Mouse (Mus musculus): ENCODE results near the gene Ube2l6. TPM values are rescaled to one million over a fixed set of nuclear protein-coding genes. Genes with fewer than 3 reads are reported as not detected.

The Ube2l6 gene
- total and polyA plus RNA-seq, 3 experiments = 2.0 to 8.5 (median 4.1) TPM

DNA sequence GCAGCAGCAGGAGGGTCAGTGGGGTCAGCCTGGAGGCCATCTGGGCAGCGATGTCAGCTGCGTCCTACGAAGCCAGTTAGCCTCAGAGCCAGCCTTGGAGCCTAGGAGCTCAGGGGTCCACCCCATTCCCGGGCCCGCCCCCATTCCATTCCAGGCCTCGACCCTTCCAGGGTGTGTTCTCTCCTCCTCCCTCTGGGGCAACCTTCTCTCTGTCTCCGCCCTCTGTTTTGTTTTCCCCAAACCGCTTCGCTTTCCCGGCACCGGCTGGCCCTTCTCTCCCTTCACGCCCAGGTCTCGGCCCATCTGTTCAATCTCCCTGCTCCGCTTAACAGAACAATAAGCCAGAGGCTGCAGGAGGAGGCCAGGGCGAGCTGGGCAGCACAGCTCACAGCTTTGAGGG, 23.9 kb upstream of the Ube2l6 start:
- DNase-seq (ENCODE audit: extremely low read depth) = no peak
- in situ Hi-C loops (cut with MboI; ENCODE audit: low pct_ligation_motif_present, low pct_unique_long_range_greater_than_20kb, low sequenced_read_pairs) (no loop called here), dilution Hi-C loops (cut with MboI; ENCODE audit: extremely low pct_ligation_motif_present, extremely low pct_unique_long_range_greater_than_20kb, low sequenced_read_pairs) (no loop called here)
- H3K4me2 ChIP-seq (ENCODE audit: insufficient read depth, low read depth, poor library complexity, severe bottlenecking) = no peak overlapping the region
- no peak overlapping the region for H3K27ac ChIP-seq (ENCODE audit: insufficient read depth, low read depth)
- peaks cover 67% of the 10 kb centered on the region for H3K27me3 ChIP-seq (replicated peaks)
- no peak overlapping the region for H3K4me3 ChIP-seq (replicated peaks in 1 of 3; ENCODE audit: low read depth in 2 of 3, low read length in 2 of 3, poor library complexity in 1 of 3)
- no peaks in the 10 kb centered on the region for H3K36me3 ChIP-seq (replicated peaks in 1 of 2; ENCODE audit: control insufficient read depth in 1 of 2, insufficient read depth in 1 of 2, low read length in 1 of 2)
- no peaks in the 10 kb centered on the region for H3K79me2 ChIP-seq (replicated peaks; ENCODE audit: control insufficient read depth, extremely low read depth, insufficient read depth, poor library complexity, severe bottlenecking)
- no peak overlapping the region for H3K9ac ChIP-seq (ENCODE audit: insufficient read depth, low read depth)
- H3K4me1 ChIP-seq (ENCODE audit: control insufficient read depth in 1 of 2, insufficient read depth in 2 of 2) = no peaks in the 10 kb centered on the region
- H3K9me3 ChIP-seq (replicated peaks; ENCODE audit: low read length) = no peaks in the 10 kb centered on the region
- TF ChIP-seq MEF2A (IDR thresholded peaks at IDR 0.05; ENCODE audit: borderline replicate concordance, low read depth, low read length) = no peak
- no peak for TF ChIP-seq MAX (IDR thresholded peaks at IDR 0.05; ENCODE audit: low read length)
- TF ChIP-seq ELF1 (IDR thresholded peaks at IDR 0.05; ENCODE audit: low read depth, low read length) = no peak
- no peak for TF ChIP-seq SMC3 (IDR thresholded peaks at IDR 0.05; ENCODE audit: low read depth, low read length)
- TF ChIP-seq USF2 (conservative IDR thresholded peaks at IDR 0.05; ENCODE audit: low read depth, low read length) = no peak
- no peak for TF ChIP-seq TCF12 (IDR thresholded peaks at IDR 0.05; ENCODE audit: low read depth, low read length)
- TF ChIP-seq TBP (conservative IDR thresholded peaks at IDR 0.05; ENCODE audit: low read depth, low read length) = no peak
- no peak for TF ChIP-seq RAD21 (IDR thresholded peaks at IDR 0.05; ENCODE audit: low read depth, low read length)
- TF ChIP-seq USF1 (IDR thresholded peaks at IDR 0.05; ENCODE audit: low read depth, low read length) = no peak

- H3K36me3 ChIP-seq (replicated peaks in 1 of 2; ENCODE audit: control insufficient read depth in 1 of 2, insufficient read depth in 1 of 2, low read length in 1 of 2) = no peaks in the 10 kb centered on the region
- no peak within 1 kb of the TSS for H3K9ac ChIP-seq (ENCODE audit: insufficient read depth, low read depth)
- in situ Hi-C loops (cut with MboI; ENCODE audit: low pct_ligation_motif_present, low pct_unique_long_range_greater_than_20kb, low sequenced_read_pairs) = no loop called here
- dilution Hi-C loops (cut with MboI; ENCODE audit: extremely low pct_ligation_motif_present, extremely low pct_unique_long_range_greater_than_20kb, low sequenced_read_pairs) = no loop called here
- peaks cover 62% of the 10 kb centered on the region for H3K27me3 ChIP-seq (replicated peaks)
- no peak within 1 kb of the TSS for H3K4me2 ChIP-seq (ENCODE audit: insufficient read depth, low read depth, poor library complexity, severe bottlenecking)
- no peak within 1 kb of the TSS for H3K27ac ChIP-seq (ENCODE audit: insufficient read depth, low read depth)
- no peak within 1 kb of the TSS for H3K4me3 ChIP-seq (replicated peaks in 1 of 3; ENCODE audit: low read depth in 2 of 3, low read length in 2 of 3, poor library complexity in 1 of 3)
- DNase-seq (ENCODE audit: extremely low read depth) = no peak
- no peaks in the 10 kb centered on the region for H3K9me3 ChIP-seq (replicated peaks; ENCODE audit: low read length)
- no peaks in the 10 kb centered on the region for H3K79me2 ChIP-seq (replicated peaks; ENCODE audit: control insufficient read depth, extremely low read depth, insufficient read depth, poor library complexity, severe bottlenecking)
- H3K4me1 ChIP-seq (ENCODE audit: control insufficient read depth in 1 of 2, insufficient read depth in 2 of 2) = no peaks in the 10 kb centered on the region
- TF ChIP-seq ETS1 (conservative IDR thresholded peaks at IDR 0.05; ENCODE audit: low read depth, low read length) (no peak), POLR2A (IDR thresholded peaks at IDR 0.05; ENCODE audit: low read depth, low read length) (no peak), HCFC1 (IDR thresholded peaks at IDR 0.05; ENCODE audit: low read depth, low read length) (no peak), RAD21 (IDR thresholded peaks at IDR 0.05; ENCODE audit: low read depth, low read length) (no peak), ZC3H11A (IDR thresholded peaks at IDR 0.05; ENCODE audit: low read depth, low read length) (no peak), TBP (conservative IDR thresholded peaks at IDR 0.05; ENCODE audit: low read depth, low read length) (no peak), ZMIZ1 (IDR thresholded peaks at IDR 0.05; ENCODE audit: low read depth, low read length) (no peak), IRF4 (IDR thresholded peaks at IDR 0.05; ENCODE audit: low read depth, low read length) (no peak)
Measured at GRCm38 (mm10) chr2:84775241-84775640, 23.4 kb upstream of the Ube2l6 start, which contains the start of gene Serping1. Serping1 (minus strand) TSS chr2:84775444.

All from CH12.LX (cell line).